Mouse (Mus musculus): Measurements from ENCODE around the gene Fryl. TPM values are rescaled to one million over a fixed set of nuclear protein-coding genes. Genes with fewer than 3 reads are reported as not detected.

Gene Fryl
- polyA plus RNA-seq, 1 experiment from 2014 or later = 35.6 TPM

DNA sequence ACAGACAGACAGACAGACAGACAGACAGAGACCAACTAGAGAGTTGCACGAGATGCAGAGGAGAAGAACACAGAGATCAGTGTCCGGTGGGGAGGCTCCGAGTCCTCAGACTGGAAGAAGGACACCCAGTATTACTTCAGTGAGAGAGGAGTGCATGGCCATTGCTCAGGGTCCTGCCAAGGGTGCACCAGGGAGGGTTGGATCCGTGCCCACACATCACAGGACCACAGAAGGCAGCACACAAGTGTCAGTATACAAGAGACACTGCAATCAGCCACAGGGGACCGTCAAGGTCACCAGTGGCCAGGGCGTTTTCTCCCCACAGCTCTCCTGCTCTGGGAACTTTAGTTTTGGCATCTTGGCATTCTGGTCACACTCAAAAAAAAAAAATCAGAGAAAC is 125.4 kb downstream of the Fryl start:
- Histone ChIP-seq H3K27ac (no peak overlapping the region), H3K4me3 (ENCODE audit: inconsistent target) (no peak overlapping the region), H3K79me2 (ENCODE audit: inconsistent target) (no peaks in the 10 kb centered on the region), H3K36me3 (ENCODE audit: inconsistent target) (peaks cover 9% of the 10 kb centered on the region; the same call in 1 of the 2 replicates)
- WGBS (ENCODE audit: missing documents) = 95% methylated on average over 6 of the region's 6 CpGs

DNA sequence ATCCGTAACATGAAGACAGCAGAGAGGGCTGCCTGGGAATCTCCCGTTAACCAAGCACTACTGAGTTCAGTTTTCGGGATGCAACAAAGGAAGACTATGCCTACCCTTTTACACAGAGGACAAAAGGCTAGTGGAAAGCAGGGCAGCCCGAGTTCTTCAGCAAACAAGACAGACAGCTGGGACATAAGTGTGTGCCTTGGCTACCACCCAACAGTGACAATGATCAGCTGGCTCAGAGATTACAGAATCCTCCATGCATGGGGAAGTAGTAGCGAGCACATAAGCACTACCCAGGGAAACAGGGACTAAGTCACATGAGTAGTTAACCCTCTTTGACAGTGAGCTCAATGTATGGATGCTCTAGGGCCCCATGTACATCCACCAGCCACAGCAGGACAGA is 126.5 kb downstream of the Fryl start:
- no peak overlapping the region for H3K4me3 ChIP-seq (ENCODE audit: inconsistent target)
- H3K27ac ChIP-seq = no peak overlapping the region
- WGBS (ENCODE audit: missing documents) = 89% methylated on average over 5 of the region's 5 CpGs
- H3K36me3 ChIP-seq (ENCODE audit: inconsistent target) = peaks cover 9% of the 10 kb centered on the region; the same call in 1 of the 2 replicates
- no peaks in the 10 kb centered on the region for H3K79me2 ChIP-seq (ENCODE audit: inconsistent target)

DNA sequence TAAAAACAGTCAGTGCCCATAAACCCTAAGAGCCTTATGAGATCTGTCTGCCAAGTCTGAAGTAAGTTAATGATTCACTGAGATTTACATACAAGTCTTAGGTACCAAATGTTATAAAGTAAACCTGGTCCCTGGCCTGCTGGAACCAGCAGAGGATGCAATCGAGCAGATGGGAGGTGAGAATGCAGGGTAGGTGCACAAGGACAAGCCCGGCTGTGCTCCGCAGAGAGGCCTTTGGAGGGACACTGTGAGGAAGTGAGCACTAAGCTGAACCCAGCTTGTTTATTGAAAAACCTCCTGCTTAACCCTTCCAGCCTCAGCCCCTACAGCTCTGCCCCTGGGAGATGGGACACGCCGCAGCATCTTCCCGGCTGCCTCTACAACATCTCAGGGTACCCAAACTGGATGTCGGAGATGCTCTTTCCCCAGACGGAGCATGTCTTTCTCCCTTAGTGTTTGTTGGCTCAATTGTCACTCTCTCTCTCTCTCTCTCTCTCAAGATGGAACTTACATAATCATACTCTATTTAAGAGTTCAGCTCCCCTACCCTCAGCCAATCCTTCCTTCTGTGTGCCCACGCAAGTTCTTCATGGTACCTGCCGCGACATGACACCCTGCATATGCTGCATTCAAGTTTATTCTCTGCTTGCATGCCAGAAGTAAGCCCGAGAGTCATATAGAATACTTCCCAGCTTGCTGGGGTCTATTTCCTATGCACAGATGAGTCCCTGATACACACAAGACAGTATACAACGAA is 136.3 kb downstream of the Fryl start:
- WGBS (ENCODE audit: missing documents) = 95% methylated on average over 13 of the region's 13 CpGs
- H3K79me2 ChIP-seq (ENCODE audit: inconsistent target) = no peaks in the 10 kb centered on the region
- H3K36me3 ChIP-seq (ENCODE audit: inconsistent target) = peaks cover 21% of the 10 kb centered on the region; the same call in 1 of the 2 replicates
- H3K27ac ChIP-seq = no peak overlapping the region
- H3K4me3 ChIP-seq (ENCODE audit: inconsistent target) = no peak overlapping the region

DNA sequence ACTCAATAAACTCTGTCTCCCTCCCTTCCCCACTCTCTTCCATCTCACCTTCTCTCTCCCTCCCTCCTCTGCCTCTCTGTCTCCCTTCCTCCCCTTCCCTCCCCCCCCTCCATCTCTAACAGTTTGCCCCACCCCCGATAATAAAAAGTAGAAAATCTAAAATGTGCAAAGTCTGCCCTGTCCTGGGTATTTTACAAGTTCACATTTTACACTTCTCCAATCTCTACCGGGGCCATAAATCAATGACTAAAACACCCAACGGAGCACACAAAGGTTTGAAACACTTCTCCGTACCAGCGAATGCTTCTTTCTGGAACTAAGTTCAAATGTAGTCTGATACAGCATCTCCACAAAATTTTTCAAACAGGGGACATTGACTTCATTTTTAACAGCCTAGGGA is 136.9 kb downstream of the Fryl start:
- Histone ChIP-seq H3K27ac (no peak overlapping the region), H3K4me3 (ENCODE audit: inconsistent target) (no peak overlapping the region), H3K79me2 (ENCODE audit: inconsistent target) (no peaks in the 10 kb centered on the region), H3K36me3 (ENCODE audit: inconsistent target) (peaks cover 21% of the 10 kb centered on the region; the same call in 1 of the 2 replicates)
- WGBS (ENCODE audit: missing documents) = 78% methylated on average over 4 of the region's 5 CpGs

DNA sequence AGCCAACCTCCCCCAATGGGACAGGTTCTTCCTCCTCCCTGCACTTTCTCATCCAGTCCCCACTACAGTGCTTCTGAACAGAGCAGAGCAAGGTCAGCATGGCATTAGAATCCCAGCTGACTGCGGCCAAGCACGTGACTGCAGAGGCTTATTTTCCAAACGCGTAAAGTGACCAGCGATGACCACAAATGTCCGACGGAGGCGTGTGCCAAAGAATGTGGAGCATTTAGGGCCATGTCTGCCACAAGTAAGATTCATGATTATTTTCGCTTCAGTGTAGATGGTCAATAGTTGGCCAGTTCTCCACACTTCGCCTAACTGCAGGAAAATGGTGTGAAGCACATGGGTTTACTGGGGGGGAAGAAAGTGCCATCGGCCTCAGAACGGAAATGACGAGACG is 137.6 kb downstream of the Fryl start:
- H3K79me2 ChIP-seq (ENCODE audit: inconsistent target) = no peaks in the 10 kb centered on the region
- H3K27ac ChIP-seq = no peak overlapping the region
- H3K36me3 ChIP-seq (ENCODE audit: inconsistent target) = peaks cover 21% of the 10 kb centered on the region; the same call in 1 of the 2 replicates
- H3K4me3 ChIP-seq (ENCODE audit: inconsistent target) = no peak overlapping the region
- WGBS (ENCODE audit: missing documents) = 96% methylated on average over 14 of the region's 14 CpGs

DNA sequence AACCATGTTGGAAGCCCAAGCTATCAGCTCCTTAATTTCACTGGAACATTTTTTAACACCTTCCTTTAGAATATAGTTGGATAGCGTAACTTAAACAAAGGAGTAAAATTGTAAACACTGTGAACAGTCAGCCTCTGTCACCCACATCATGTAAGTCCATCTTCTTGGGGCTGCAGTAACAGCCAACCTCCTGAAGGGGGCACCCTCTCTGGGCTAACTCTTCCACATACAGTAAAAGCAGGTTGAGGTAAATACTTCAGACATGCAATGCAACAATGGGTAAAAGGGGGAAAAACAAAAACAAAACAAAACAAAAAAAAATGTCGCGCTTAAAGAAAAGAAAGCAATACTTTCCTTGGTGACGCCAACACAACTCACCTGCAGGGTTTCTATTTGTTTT is 141.5 kb downstream of the Fryl start:
- H3K4me3 ChIP-seq (ENCODE audit: inconsistent target) = no peak overlapping the region
- WGBS (ENCODE audit: missing documents) = 100% methylated on average over 4 of the region's 4 CpGs
- H3K27ac ChIP-seq = no peak overlapping the region
- peaks cover 18% of the 10 kb centered on the region; the same call in 1 of the 2 replicates for H3K36me3 ChIP-seq (ENCODE audit: inconsistent target)
- H3K79me2 ChIP-seq (ENCODE audit: inconsistent target) = no peaks in the 10 kb centered on the region

DNA sequence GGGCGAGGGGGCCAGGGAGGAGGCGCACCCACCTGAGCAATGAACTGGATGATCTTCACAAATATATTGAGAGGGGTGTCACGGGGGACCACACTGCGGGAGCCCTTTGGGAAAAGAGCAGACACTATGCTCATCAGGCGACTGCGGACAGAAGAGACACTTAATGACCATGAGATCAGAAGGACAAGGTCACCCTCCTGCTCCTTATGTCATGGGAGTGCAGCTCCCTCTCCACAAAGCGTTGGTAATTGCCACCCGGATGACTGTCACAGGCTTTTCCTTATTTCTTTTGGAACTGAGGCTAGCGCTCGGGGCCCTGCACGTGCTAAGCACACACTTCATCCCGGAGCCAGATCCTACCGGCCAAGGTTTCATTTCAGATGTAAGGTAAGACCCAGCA is 144.1 kb downstream of the Fryl start:
- WGBS (ENCODE audit: missing documents) = 96% methylated on average over 13 of the region's 13 CpGs
- H3K36me3 ChIP-seq (ENCODE audit: inconsistent target) = peaks cover 26% of the 10 kb centered on the region; the same call in 1 of the 2 replicates
- H3K79me2 ChIP-seq (ENCODE audit: inconsistent target) = no peaks in the 10 kb centered on the region
- H3K27ac ChIP-seq = no peak overlapping the region
- no peak overlapping the region for H3K4me3 ChIP-seq (ENCODE audit: inconsistent target)

DNA sequence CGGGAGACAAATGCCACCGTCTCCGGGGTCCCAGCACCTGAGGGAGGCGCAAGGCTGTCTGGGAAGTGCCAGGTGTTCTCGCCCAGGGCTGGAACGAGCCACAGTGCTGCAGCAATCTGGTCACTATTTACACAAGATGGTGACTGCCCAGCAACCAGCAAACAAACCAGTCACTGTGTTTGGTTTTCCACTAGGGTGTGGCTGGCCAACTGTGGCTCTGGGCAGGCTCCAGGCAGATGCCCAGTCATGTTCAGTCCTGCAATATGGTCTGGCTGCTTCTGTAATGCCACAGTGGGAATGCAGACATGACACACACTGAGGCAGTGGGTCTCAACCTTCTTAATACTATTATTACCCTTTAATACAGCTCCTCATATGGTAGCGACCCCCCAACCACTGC is 152.8 kb downstream of the Fryl start:
- no peak overlapping the region for H3K27ac ChIP-seq
- no peaks in the 10 kb centered on the region for H3K79me2 ChIP-seq (ENCODE audit: inconsistent target)
- H3K4me3 ChIP-seq (ENCODE audit: inconsistent target) = no peak overlapping the region
- H3K36me3 ChIP-seq (ENCODE audit: inconsistent target) = peaks cover 76% of the 10 kb centered on the region
- 100% methylated on average over 7 of the region's 7 CpGs for WGBS (ENCODE audit: missing documents)

DNA sequence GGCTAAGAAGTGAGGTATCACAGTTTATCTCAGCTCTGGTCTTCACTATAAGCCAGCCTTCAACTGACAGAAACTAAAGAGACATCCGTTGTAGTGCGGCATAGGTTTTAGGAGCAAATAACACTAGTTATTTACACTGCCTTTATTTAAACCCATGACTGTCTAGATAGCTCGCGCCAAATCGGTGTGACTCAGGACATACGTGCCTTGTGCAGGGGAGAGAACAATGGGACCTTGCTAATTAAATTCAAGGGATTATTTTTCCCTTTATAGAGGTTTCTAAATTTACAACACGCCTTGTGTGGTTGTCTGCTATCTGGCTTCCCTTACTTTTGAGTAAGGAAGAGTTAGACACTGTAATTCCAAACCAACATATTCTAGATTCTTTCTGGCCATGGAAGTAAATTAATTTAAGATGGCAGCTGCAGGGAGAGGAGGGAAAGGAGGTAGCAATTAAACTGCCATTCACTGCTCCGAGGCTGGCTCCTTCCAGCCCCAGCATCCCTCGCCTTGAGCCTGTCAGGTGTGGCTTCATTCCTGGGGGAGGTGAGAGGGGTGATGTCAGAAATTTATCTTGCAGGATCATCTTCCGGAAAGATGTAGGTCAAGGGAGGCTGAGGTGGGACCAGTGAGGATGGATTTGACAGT is 154.0 kb downstream of the Fryl start:
- Histone ChIP-seq H3K27ac (no peak overlapping the region), H3K4me3 (ENCODE audit: inconsistent target) (no peak overlapping the region), H3K79me2 (ENCODE audit: inconsistent target) (no peaks in the 10 kb centered on the region), H3K36me3 (ENCODE audit: inconsistent target) (peaks cover 70% of the 10 kb centered on the region)
- 95% methylated on average over 10 of the region's 10 CpGs for WGBS (ENCODE audit: missing documents)

DNA sequence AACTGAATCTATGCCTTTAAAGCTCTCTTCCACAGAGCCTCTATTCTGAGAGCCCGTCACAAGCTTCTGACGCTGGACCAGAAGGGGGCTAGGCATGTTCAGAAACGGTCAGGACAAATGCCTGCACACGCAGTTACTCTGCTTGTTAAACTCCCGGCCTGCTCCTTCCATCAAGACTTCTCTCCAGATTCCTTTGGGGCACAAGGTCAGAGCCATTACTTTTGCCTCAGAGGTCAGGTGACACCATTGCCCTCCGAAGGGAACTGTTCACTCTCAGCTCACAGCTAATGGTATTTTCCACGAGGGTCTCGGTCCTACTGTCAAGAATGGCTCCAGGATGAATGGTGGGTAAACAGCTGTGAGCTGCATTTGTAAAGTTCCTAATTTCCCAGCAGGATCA is 164.2 kb downstream of the Fryl start:
- no peak overlapping the region for H3K27ac ChIP-seq
- H3K4me3 ChIP-seq (ENCODE audit: inconsistent target) = no peak overlapping the region
- 95% methylated on average over 8 of the region's 8 CpGs for WGBS (ENCODE audit: missing documents)
- no peaks in the 10 kb centered on the region for H3K79me2 ChIP-seq (ENCODE audit: inconsistent target)
- peaks cover 78% of the 10 kb centered on the region for H3K36me3 ChIP-seq (ENCODE audit: inconsistent target)

DNA sequence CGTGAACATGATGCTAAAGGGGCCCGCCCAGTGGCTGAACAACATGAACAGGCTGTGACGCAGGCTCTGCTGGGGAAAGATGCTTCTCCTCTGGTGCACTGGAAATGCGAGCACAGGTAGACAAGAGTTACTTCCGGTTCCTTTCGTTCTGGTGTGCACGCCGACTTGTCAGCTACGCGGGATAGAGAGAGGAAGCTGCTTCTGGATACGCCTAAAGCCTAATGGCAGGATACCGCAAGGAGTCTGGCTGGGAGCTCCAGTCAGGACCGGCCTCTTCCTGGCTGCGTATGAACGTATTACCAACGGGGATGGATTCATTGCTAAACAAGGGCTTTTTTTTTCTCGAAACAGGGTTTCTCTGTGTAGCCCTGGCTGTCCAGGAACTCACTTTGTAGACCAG is 167.3 kb downstream of the Fryl start:
- Histone ChIP-seq H3K4me3 (ENCODE audit: inconsistent target) (no peak overlapping the region), H3K27ac (no peak overlapping the region), H3K36me3 (ENCODE audit: inconsistent target) (peaks cover 77% of the 10 kb centered on the region), H3K79me2 (ENCODE audit: inconsistent target) (no peaks in the 10 kb centered on the region)
- 98% methylated on average over 17 of the region's 17 CpGs for WGBS (ENCODE audit: missing documents)

DNA sequence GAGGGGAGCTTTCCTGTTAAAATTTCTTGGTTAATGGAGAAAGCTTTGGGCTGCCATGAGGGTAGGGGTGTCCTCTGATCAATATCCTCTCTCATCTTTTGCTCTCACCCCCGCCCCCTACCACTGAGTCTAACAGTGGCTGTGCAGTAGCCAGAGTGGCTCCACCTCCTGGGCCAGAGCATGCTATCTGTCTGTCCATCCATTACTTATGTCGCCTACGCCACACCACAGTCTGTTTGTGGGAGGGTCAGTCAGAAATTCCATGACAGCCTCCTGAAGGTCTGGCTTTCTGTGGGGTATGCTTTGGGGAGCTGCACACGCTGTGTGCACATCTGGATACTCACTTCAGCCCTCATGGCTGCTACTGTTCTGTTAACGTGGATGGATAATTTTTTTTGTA is 174.9 kb downstream of the Fryl start:
- 92% methylated on average over 5 of the region's 5 CpGs for WGBS (ENCODE audit: missing documents)

DNA sequence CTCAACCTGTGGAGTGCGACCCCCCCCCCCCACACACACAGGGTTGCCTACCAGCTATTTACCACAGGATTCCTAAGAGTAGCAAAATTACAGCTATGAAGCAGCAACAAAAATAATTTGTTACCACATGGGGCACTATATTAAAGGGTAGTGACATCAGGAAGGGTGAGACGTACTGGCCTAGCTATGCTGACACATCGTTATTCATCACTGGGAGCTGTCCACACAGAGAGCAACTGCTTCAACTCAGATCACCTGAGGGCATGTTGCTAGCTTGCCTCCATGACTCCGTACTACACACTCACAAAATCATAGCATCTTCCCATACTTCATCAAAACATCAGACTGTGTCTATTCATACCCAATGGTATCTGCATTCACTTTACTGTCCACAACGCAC is 176.6 kb downstream of the Fryl start:
- 98% methylated on average over 5 of the region's 5 CpGs for WGBS (ENCODE audit: missing documents)
- peaks cover 73% of the 10 kb centered on the region for H3K36me3 ChIP-seq (ENCODE audit: inconsistent target)
- H3K27ac ChIP-seq = no peak overlapping the region
- H3K4me3 ChIP-seq (ENCODE audit: inconsistent target) = no peak overlapping the region
- no peaks in the 10 kb centered on the region for H3K79me2 ChIP-seq (ENCODE audit: inconsistent target)

More for the DNA sequence above, 174.9 kb downstream of the Fryl start:
- Histone ChIP-seq H3K4me3 (ENCODE audit: inconsistent target) (no peak overlapping the region), H3K36me3 (ENCODE audit: inconsistent target) (peaks cover 73% of the 10 kb centered on the region), H3K79me2 (ENCODE audit: inconsistent target) (no peaks in the 10 kb centered on the region), H3K27ac (no peak overlapping the region)

DNA sequence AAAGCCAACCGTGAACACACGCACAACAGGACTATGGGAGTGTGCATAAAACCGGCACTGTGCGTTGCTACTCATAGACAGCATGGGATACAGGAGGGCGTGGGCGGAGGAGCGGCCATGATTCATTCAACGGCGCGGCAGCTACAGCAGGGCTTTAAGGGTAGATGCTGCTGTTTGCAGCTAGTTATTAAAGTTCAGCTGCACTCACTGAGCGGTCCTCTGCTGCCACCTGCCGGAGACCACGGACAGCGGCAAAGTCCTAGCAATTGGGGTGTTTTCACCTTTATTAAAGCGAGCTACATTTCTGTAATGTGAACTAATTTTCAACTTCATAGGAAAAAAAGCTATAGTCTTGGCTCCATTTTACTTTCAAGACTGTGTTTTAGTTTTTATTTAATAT is 185.1 kb downstream of the Fryl start:
- Histone ChIP-seq H3K79me2 (ENCODE audit: inconsistent target) (no peaks in the 10 kb centered on the region), H3K27ac (no peak overlapping the region), H3K4me3 (ENCODE audit: inconsistent target) (no peak overlapping the region), H3K36me3 (ENCODE audit: inconsistent target) (peaks cover 83% of the 10 kb centered on the region)
- WGBS (ENCODE audit: missing documents) = 54% methylated on average over 15 of the region's 15 CpGs

DNA sequence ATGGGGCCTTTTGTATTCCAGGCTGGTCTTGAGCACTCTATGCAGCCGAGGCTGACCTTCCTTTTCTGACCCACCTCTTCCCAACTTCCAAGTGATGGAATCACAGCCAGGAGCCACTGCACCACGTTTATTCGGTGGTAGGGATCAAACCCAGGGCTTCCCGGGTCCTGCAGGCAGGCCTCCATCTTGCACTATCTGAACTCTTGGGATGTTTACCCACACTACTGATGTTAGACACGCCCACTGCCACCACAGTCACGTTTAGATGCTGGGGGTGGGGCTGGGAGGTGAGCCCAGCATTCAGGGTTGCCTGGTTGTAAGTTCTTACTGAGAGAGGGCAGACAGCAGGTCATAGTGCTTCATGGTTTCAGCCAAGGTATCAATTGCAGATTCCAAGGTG is 189.5 kb downstream of the Fryl start:
- no peak overlapping the region for H3K27ac ChIP-seq
- H3K36me3 ChIP-seq (ENCODE audit: inconsistent target) = peaks cover 64% of the 10 kb centered on the region
- 63% methylated on average over 5 of the region's 6 CpGs for WGBS (ENCODE audit: missing documents)
- H3K79me2 ChIP-seq (ENCODE audit: inconsistent target) = no peaks in the 10 kb centered on the region
- H3K4me3 ChIP-seq (ENCODE audit: inconsistent target) = no peak overlapping the region

All from macrophage (primary cell).